Mouse (Mus musculus): Measurements from ENCODE around the gene Fkbp9. TPM values are rescaled to one million over a fixed set of nuclear protein-coding genes. Genes with fewer than 3 reads are reported as not detected.
A peak's percentile ranks its signal among the peaks of the same experiment; 100 is the strongest.

Gene Fkbp9
- polyA plus RNA-seq, 1 experiment from 2014 or later, result 52.8 TPM

DNA sequence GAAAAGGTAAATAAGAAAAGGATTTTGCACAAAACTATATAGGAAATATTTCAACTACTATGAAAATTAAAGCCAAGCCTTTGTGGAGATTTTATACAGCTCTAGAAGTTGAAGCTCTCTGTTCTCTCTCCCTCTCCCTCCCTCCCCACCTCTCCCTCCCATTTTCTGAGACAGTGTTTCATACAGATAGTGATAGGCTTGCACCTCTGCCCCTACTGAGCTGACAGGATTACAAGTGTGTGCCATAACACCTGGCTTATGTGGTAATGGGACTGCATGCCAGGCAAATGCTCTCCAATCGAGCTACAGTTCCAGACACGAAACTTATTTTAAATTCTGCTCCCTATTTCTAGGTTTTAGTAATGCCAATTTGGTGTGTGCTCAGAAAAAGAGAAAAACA, 79.1 kb downstream of the Fkbp9 start:
- no peak overlapping the region for H3K4me3 ChIP-seq
- WGBS, result 92% methylated on average over 2 of the region's 2 CpGs

DNA sequence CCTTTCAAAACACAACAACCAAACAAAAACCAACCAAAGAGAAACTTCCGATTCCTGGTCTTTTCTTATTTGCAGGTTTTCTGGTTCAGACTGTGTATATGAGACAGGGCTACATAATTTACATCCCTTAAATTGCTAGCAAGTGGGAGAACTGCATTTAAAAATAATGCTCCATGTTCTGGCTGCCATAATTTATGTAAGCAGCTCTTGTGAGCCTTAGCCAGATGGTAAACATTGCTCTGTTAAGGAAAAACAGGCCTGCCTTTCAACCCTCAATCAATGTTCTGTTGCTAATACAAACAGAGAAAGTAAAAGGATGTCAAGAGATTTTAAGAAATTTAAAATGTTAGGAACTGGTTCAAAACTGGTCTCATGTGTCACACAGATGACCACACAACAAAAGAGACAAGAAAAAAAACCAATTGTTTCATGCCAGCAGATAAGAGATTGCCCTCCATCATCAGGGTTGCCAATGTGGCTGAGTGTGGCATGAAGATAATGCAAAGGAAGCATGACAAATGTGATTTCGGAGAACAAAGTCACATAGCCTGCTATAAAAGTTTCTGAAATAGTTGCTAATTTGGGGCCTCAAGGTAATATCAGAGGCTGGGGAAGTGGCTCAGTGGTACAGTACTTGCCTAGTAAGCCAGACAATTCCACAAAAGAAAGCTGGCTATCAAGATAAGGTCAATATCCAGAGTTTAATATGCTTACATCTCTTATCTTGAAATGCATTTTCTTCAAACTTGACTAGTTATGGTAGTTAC, 81.4 kb downstream of the Fkbp9 start:
- no peak overlapping the region for H3K9ac ChIP-seq
- WGBS, result 72% methylated on average over 2 of the region's 2 CpGs
- H3K36me3 ChIP-seq, result no peaks in the 10 kb centered on the region
- H3K4me1 ChIP-seq, result no peaks in the 10 kb centered on the region
- no peak overlapping the region for H3K4me2 ChIP-seq (replicated peaks)
- H3K27ac ChIP-seq, result no peak overlapping the region
- ATAC-seq (ENCODE audit: low FRiP score, low read depth), result no peak
- no peaks in the 10 kb centered on the region for H3K27me3 ChIP-seq (replicated peaks)
- H3K4me3 ChIP-seq, result no peak overlapping the region
- no peaks in the 10 kb centered on the region for H3K9me3 ChIP-seq

More for the DNA sequence above, 79.1 kb downstream of the Fkbp9 start:
- H3K9me3 ChIP-seq, result no peaks in the 10 kb centered on the region
- H3K4me2 ChIP-seq (replicated peaks), result no peak overlapping the region
- no peaks in the 10 kb centered on the region for H3K4me1 ChIP-seq
- H3K36me3 ChIP-seq, result no peaks in the 10 kb centered on the region
- H3K9ac ChIP-seq, result no peak overlapping the region
- no peaks in the 10 kb centered on the region for H3K27me3 ChIP-seq (replicated peaks)
- no peak overlapping the region for H3K27ac ChIP-seq
- ATAC-seq (ENCODE audit: low FRiP score, low read depth), result no peak

DNA sequence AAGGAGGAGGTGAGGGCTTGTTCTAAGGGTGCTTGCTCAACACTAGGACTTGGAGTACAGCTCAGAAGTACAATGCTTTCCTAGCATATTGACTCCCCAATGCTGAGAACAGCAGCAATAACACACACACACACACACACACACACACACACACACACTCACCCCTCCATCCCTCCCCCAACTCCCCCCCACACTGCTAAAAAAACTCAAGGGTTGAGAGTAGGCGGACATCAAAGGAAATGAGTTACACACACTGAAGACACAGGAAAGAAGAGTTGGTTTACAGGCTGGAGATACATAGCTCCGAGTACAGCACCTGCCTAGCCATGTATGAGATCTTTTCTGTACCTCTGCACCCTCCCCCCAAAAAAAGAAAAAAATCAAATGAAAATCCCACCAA, 84.4 kb downstream of the Fkbp9 start:
- no peaks in the 10 kb centered on the region for H3K36me3 ChIP-seq
- no peak overlapping the region for H3K27ac ChIP-seq
- H3K9ac ChIP-seq, result no peak overlapping the region
- WGBS, result 93% methylated on average over 2 of the region's 2 CpGs
- H3K27me3 ChIP-seq (replicated peaks), result no peaks in the 10 kb centered on the region
- no peak overlapping the region for H3K4me3 ChIP-seq
- H3K4me2 ChIP-seq (replicated peaks), result no peak overlapping the region
- no peaks in the 10 kb centered on the region for H3K4me1 ChIP-seq
- H3K9me3 ChIP-seq, result no peaks in the 10 kb centered on the region
- no peak for ATAC-seq (ENCODE audit: low FRiP score, low read depth)

DNA sequence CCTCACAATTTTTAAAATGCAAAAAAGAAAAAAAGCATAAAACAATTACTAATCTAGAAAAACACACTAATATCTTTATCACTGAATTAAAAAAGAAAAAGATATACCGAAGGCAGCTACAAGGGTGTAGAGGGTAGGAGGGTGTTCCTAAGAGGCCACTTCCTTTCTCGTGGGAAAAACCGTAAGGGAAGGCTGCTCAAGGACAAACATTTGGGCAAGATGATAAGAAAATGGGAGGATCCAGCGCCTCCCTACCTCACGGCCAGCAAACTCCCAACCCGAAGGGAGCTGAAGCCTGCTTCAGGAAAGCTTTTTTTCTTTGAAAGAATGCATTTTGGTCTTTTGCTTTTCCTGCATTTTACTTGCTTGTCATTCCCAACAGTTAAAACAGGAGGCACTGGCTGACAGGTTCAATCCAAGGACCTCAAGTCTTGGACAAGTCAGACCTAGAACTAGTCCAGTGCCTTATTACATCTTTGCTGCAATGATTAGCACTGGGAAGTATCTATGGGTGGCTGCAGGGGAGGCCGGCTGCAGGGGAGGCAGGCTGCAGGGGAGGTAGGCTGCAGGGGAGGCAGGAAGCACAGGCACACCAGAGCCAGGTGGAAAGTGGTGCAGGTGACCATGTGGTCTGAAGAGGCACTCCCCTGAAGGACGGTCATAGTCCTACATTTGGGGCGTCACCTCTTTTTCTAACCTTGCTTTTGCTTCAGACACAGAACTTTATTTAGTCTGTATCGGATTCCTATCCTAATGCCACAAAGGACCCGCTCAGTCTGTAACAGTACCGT, 85.9 kb downstream of the Fkbp9 start:
- H3K4me2 ChIP-seq (replicated peaks), result no peak overlapping the region
- H3K36me3 ChIP-seq, result no peaks in the 10 kb centered on the region
- 84% methylated on average over 12 of the region's 12 CpGs for WGBS
- no peak overlapping the region for H3K4me3 ChIP-seq
- H3K9me3 ChIP-seq, result no peaks in the 10 kb centered on the region
- no peaks in the 10 kb centered on the region for H3K27me3 ChIP-seq (replicated peaks)
- H3K27ac ChIP-seq, result no peak overlapping the region
- ATAC-seq (ENCODE audit: low FRiP score, low read depth), result no peak
- H3K4me1 ChIP-seq, result 0 out of 2 replicates have a peak, but pooled peaks cover 3% of the 10 kb centered on the region
- H3K9ac ChIP-seq, result no peak overlapping the region

DNA sequence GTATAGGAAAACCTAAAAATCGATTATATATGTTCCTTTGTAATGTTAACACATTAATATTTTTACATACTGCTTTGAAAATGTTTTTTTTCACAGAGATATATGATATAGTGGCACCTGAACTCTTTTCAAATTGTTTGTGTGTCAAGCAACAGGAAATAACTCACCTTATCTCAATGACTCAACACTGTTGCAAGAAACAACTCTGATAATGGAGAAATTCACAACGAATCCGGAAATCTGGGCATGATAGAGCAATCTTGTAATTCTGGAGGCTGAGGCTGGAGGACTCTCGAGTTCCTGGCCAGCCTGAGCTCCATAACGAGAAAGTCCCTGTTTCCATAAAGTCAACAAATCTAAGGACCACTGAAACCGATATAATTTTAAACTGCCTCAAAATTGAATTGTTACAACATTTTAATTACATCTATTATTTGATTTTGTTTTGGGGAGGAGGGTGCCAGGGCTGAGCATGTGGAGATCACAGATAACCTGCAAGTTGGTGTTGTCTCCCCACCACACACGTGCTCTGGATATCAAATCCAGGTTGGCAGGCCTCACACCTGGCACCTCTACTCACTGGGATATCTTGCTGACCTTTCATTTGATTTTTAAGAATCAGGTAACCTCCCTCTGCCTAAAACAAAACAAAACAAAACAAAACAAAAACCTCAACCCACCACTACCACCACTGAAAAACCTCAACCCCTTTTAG, 87.6 kb downstream of the Fkbp9 start:
- no peak for ATAC-seq (ENCODE audit: low FRiP score, low read depth)
- H3K27me3 ChIP-seq (replicated peaks), result no peaks in the 10 kb centered on the region
- no peak overlapping the region for H3K4me3 ChIP-seq
- no peak overlapping the region for H3K9ac ChIP-seq
- H3K36me3 ChIP-seq, result no peaks in the 10 kb centered on the region
- H3K4me2 ChIP-seq (replicated peaks), result no peak overlapping the region
- 0 out of 2 replicates have a peak, but pooled peaks cover 3% of the 10 kb centered on the region for H3K4me1 ChIP-seq
- 90% methylated on average over 7 of the region's 7 CpGs for WGBS
- H3K9me3 ChIP-seq, result no peaks in the 10 kb centered on the region
- H3K27ac ChIP-seq, result no peak overlapping the region

DNA sequence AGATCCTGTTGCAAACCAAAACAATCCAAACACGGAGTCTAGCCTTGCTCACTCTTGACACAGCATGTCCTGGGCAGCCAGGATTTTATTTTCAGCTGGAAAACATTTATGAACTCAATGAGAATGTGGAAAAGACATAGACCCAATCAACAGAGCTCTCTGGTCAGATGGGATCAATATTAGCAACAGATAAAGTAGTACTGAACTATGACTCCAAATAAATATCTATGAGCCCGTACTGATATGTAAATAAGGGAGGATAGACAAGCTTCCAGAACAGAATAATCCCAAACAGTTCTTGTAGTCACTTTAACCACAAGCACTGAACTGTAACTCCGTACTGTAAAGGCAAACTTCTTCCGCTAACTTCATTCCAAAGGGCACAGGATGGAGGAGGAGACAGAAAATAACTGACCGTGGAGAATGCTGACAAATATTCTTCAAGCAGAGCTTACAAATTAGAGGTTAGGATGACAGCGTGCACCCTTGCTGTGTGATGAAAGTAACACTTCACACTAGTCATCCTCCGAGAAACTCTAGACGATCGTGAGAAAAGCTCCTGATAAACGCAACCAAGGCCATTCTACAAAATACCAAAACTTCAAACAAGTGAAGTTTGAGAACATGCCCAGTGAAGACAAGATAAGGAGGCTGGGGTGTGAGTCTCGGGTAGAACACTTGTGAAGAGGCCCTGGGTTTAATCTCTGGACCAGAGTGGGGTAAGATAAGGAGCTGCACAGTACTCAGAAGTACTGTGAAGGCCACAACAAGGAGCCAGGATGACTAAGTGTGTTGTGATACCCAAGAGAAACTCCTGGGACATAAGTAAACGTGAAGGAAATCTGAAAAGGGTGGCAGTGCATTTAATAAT, 88.6 kb downstream of the Fkbp9 start:
- H3K36me3 ChIP-seq, result no peaks in the 10 kb centered on the region
- H3K27me3 ChIP-seq (replicated peaks), result no peaks in the 10 kb centered on the region
- H3K27ac ChIP-seq, result no peak overlapping the region
- no peak overlapping the region for H3K4me2 ChIP-seq (replicated peaks)
- 0 out of 2 replicates have a peak, but pooled peaks cover 3% of the 10 kb centered on the region for H3K4me1 ChIP-seq
- no peaks in the 10 kb centered on the region for H3K9me3 ChIP-seq
- ATAC-seq (ENCODE audit: low FRiP score, low read depth), result no peak
- no peak overlapping the region for H3K4me3 ChIP-seq
- no peak overlapping the region for H3K9ac ChIP-seq
- 85% methylated on average over 12 of the region's 12 CpGs for WGBS

DNA sequence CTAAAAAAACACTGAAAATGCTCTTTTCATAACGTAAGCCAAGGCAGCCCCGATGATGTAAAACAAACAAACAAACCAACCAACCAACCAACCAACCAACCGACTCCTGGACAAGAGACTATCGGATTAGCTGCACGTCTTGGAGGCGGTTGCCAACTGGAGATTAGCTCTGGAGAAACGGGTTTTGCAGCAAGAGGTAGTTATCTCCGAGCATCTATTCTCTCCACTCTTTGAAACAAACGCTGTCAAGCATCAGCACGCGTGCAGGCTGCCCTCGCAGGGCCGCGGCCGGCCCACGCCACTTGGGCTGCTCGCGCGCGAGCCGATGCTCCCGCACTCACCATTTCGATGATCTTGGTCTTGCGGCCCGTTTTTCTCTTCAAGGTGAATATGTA, 91.5 kb downstream of the Fkbp9 start:
- H3K36me3 ChIP-seq, result no peaks in the 10 kb centered on the region
- H3K4me2 ChIP-seq (replicated peaks), result peak overlapping the region; percentile 63
- H3K9ac ChIP-seq, result peak overlapping the region; percentile 72
- H3K4me3 ChIP-seq, result peak overlapping the region; percentile 60
- under 1% methylated on average over 25 of the region's 25 CpGs for whole genome bisulfite sequencing
- no peak overlapping the region for H3K27ac ChIP-seq
- 0 out of 2 replicates have a peak, but pooled peaks cover 3% of the 10 kb centered on the region for H3K4me1 ChIP-seq
- H3K27me3 ChIP-seq (replicated peaks), result no peaks in the 10 kb centered on the region
- no peak for ATAC-seq (ENCODE audit: low FRiP score, low read depth)
- H3K9me3 ChIP-seq, result no peaks in the 10 kb centered on the region

DNA sequence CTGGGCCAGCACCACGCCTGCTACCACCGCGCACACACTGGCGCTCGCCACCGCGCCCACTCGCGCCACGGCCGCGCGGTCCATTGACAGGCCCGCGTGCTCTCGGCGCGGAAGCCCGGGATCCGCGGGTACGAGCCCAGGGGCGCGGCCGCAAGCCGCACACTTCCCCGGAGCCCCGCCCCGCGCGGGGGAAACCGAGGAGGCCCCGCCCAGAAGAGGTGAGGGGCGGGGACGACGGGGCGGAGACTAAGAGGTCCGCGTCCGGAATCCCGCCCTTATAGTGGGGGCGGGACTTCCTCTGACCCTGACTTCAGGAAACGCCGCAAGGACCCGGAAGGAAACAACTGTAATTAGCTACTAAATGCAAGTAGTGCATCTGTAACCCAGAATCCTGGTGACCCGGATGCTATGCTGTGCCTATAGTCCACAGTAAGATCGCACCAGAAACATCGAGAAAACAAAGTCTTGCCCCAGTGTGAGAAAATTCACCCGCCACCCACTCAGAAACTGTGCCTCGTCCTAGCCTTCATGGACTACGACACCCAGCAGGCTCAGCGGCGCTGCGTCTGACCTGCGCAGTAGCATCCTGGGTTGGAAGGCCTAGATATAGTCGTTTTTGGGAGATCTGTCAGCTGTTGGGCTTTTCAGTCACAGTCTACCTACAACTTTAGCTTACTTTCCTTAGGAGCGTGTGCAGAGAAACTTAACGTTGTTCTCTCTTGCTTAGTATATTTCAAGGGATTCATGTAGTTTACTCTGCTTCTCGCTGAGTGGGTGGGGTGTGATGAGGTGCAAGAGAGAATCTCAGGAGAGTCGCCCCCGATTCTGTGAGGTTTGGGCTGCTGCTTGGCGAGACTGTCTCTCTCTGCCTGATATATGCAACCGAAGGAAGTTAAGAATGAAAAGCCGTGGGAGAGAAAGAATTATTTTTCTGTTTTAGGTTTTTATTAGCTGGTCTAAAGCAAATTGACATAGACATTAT, 92.2 kb downstream of the Fkbp9 start, which contains the start of the genes Nt5c3 and Vmn1r4:
Gene Nt5c3, minus strand, starts transcription at position 207 of the 982 bp plus-strand sequence.
Gene Vmn1r4, plus strand, starts transcription at position 290 of the 982 bp plus-strand sequence.
- ATAC-seq (ENCODE audit: low FRiP score, low read depth), result peak; percentile 97
- H3K4me3 ChIP-seq, result peak within 1 kb of the TSS; percentile 60
- 4% methylated on average over 64 of the region's 64 CpGs for WGBS

More for the DNA sequence above, 92.2 kb downstream of the Fkbp9 start, which contains the start of the genes Nt5c3 and Vmn1r4:
- H3K4me1 ChIP-seq, result 0 out of 2 replicates have a peak, but pooled peaks cover 3% of the 10 kb centered on the region
- H3K9me3 ChIP-seq, result no peaks in the 10 kb centered on the region
- no peaks in the 10 kb centered on the region for H3K36me3 ChIP-seq
- H3K4me2 ChIP-seq (replicated peaks), result peak within 1 kb of the TSS; percentile 63
- peak within 1 kb of the TSS; percentile 11 for H3K27ac ChIP-seq
- H3K27me3 ChIP-seq (replicated peaks), result no peaks in the 10 kb centered on the region
- H3K9ac ChIP-seq, result peak within 1 kb of the TSS; percentile 72
